Mouse (Mus musculus): ENCODE data around the gene Zfp697.
"Not testable (repeated sequence)": the region's sequence is repeated elsewhere in the genome, so short reads cannot be mapped to it uniquely, and the experiment has no call there.

Gene Zfp697

GRCm38 (mm10) chr3:98422926-98423325 lies 40.7 kb downstream of the Zfp697 start:
- DNase-seq = no peak

- no peak for DNase-seq
These were observed 44.5 kb downstream of the Zfp697 start for GRCm38 (mm10) chr3:98426749-98427148.

GRCm38 (mm10) chr3:98427260-98427599 lies 45.0 kb downstream of the Zfp697 start:
- no peak for DNase-seq

- DNase-seq = peak; percentile 93 to 94
These were observed 45.6 kb downstream of the Zfp697 start for GRCm38 (mm10) chr3:98427600-98428448.

GRCm38 (mm10) chr3:98428449-98428775 lies 46.2 kb downstream of the Zfp697 start:
- no peak for DNase-seq

GRCm38 (mm10) chr3:98428928-98429525 lies 46.8 kb downstream of the Zfp697 start:
- peak; percentile 4 for DNase-seq

- DNase-seq = peak; percentile 0 to 1
These were observed 52.0 kb downstream of the Zfp697 start for GRCm38 (mm10) chr3:98434088-98434816.

GRCm38 (mm10) chr3:98435030-98435429 lies 52.8 kb downstream of the Zfp697 start:
- DNase-seq = peak in 1 of 2 experiments; percentile 0

GRCm38 (mm10) chr3:98442245-98442644 lies 60.0 kb downstream of the Zfp697 start:
- not testable (repeated sequence) for DNase-seq

- peak in 1 of 2 experiments; percentile 23 for DNase-seq
These were observed 61.0 kb downstream of the Zfp697 start for GRCm38 (mm10) chr3:98443149-98443779.

- not testable (repeated sequence) for DNase-seq
These were observed 61.7 kb downstream of the Zfp697 start for GRCm38 (mm10) chr3:98443924-98444323.

GRCm38 (mm10) chr3:98453786-98454185 lies 71.5 kb downstream of the Zfp697 start:
- DNase-seq = not testable (repeated sequence)

- not testable (repeated sequence) for DNase-seq
These were observed 74.8 kb downstream of the Zfp697 start, which contains the start of gene Gm4450 for GRCm38 (mm10) chr3:98457026-98457425. Gm4450 (minus strand) TSS chr3:98457126.

GRCm38 (mm10) chr3:98469323-98469722 lies 87.1 kb downstream of the Zfp697 start:
- DNase-seq = not testable (repeated sequence)

- not testable (repeated sequence) for DNase-seq
These were observed 88.8 kb downstream of the Zfp697 start for GRCm38 (mm10) chr3:98471057-98471456.

- not testable (repeated sequence) for DNase-seq
These were observed 89.2 kb downstream of the Zfp697 start for GRCm38 (mm10) chr3:98471499-98471898.

- DNase-seq = not testable (repeated sequence)
These were observed 111.9 kb downstream of the Zfp697 start for GRCm38 (mm10) chr3:98494184-98494583.

- DNase-seq = not testable (repeated sequence)
These were observed 112.8 kb downstream of the Zfp697 start for GRCm38 (mm10) chr3:98495055-98495454.

- not testable (repeated sequence) for DNase-seq
These were observed 114.5 kb downstream of the Zfp697 start for GRCm38 (mm10) chr3:98496762-98497161.

GRCm38 (mm10) chr3:98497401-98497800 lies 115.1 kb downstream of the Zfp697 start:
- not testable (repeated sequence) for DNase-seq

GRCm38 (mm10) chr3:98507229-98507628 lies 125.0 kb downstream of the Zfp697 start:
- not testable (repeated sequence) for DNase-seq

GRCm38 (mm10) chr3:98510414-98510813 lies 128.2 kb downstream of the Zfp697 start, which contains the start of gene Hsd3b4:
Hsd3b4 (minus strand) TSS chr3:98510514.
- DNase-seq = not testable (repeated sequence)

GRCm38 (mm10) chr3:98522779-98523178 lies 140.5 kb downstream of the Zfp697 start:
- DNase-seq = not testable (repeated sequence)
